Mouse (Mus musculus) brain, embryonic 18.5 days (tissue): ENCODE measurements around the gene Setx.

ENCODE experiments used
- DNase-seq: peaks from one replicate; pipeline ENCODE4 v3.0.0-alpha.2; 2012; ENCODE audit warnings: low read depth, low spot score

Setx gene

DNA sequence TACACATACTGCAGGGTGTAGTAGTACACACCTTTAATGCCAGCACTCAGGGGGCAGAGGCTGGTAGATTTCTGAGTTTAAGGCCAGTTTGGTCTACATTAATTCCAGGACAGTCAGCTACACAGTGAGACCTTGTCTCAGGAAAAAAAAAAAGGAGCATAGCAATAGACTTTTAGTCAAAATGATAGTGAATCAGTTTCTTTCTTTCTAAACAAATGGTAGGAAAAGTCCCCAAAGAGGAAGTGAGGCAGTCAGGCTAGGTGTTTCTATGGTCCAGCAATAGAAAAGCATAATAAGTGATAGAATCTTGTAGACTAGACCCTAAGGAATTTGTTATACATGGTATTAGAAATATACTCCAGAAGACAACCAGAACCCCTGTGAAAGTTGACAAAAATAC, 11.2 kb downstream of the Setx start:
- DNase-seq: no peak

DNA sequence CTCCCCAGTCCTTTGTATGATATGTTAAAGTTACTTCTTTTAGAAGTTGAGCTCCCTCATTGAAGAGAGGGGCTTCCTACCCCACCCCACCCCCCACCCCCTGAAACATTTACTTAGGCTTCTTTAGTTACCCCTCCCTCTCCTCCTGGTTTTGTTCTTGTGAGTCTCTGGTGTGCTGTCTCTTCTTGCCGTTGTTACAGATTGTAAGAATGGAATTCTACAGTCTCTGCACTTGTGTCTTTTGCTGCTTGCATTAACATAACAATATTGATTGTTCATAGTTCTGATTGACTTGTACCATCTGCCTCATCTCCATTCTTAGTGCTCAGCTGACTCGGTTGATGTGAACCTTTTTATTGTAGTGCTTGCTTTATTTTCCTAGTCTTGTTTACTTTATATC, 28.0 kb downstream of the Setx start:
- no peak for DNase-seq

DNA sequence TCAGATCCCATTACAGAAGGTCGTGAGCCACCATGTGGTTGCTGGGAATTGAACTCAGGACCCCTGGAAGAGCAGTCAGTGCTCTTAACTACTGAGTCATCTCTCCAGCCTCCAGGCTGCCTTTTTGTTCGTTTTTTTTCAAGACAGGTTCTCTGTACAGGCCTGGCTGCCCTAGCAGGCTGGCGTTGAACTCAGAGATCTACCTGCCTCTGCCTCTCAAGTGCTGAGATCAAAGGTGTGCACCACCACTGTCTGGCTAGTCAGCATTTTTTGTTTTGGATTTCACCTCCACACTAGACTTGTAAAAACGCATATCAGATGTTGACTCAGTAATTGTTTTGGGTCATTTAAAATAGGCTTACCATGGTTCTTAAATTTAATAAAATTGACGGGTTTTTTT, 44.1 kb downstream of the Setx start:
- no peak for DNase-seq

DNA sequence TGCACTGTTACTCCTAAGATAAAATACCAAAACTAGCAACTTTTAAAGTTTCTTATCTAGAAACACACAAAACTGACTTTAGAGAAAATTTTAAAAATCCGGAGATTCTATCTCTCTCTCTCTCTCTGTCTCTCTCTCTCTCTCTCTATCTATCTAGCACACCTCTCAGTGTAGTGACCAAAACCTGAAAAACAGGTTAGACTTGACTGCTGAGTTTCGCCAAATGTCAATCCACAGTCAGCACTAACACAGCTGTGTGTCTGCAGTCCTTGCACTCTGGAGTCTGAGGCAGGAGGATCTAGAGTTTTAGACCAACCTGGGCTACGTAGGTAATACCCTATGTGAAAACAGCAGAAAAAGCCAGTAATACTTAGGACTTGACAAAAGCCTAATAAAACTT, 50.9 kb downstream of the Setx start:
- no peak for DNase-seq

DNA sequence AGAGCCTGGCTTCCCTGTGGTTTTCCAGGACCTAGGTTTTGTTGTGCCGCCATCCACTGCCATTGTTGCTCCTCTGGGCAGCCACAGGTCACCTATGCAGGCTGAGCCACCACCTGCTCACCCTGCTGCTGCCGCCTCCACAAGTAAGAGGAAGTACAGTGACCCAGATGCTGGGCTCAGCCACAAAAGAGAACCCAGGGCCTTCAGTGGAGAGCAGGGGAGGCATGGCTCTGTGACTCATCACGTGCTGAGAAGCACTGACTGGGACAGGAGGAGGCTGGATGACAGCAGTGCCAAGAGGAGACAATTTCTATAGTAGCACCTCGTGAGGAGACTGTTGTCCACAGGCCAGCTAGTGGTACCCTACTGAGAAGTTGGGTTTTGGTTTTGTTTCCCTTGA, 55.8 kb downstream of the Setx start:
- no peak for DNase-seq

DNA sequence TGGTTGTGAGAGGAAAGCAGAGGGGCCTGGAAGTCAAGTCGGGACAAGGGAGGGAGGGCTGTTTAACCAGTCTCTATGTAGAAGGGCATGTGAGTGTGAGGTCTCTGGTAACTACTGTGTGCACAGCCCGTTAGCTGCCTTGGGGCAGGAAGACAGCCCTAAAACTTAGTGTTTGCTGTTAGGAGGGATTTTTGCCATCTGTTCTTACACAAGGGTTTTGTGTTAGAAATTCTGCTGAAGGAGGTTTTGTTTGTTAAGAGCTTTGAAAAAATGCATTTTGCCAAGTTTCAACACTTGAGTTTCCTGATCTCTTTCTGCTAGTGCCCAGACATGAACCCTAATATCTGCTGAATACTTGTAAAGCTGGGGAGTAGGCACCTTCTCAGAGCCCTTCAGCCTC, 57.1 kb downstream of the Setx start:
- DNase-seq: no peak

DNA sequence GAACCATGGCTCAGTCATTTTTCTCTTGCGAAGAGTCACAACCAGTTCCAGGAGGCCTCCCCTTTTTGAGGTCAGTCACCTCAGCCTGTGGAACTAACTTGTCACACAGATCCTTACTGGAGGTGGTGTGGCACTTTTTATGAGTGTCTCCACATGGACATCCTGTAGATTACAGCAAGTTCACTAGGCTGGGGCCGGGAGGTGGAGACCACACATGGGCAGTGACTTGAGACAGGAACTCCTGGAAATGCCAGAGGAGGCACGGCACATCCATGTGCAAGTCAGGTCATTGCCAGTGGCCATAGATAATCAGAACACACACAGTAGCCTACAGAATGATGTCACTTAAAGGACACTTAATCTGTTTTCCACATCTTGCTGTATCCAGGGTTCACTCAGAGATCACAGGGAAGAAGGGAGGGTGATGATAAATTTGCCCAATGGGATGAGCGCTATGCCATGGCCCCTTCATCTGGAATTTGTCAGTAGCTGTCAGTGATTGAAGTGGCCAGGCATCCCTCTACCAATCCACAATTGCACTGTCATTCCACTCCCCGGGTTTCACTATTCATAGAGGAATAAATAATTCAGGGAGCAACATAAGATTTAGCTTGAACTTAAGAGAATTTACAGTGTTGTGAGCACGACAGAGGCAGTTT, 59.4 kb downstream of the Setx start:
- no peak for DNase-seq

DNA sequence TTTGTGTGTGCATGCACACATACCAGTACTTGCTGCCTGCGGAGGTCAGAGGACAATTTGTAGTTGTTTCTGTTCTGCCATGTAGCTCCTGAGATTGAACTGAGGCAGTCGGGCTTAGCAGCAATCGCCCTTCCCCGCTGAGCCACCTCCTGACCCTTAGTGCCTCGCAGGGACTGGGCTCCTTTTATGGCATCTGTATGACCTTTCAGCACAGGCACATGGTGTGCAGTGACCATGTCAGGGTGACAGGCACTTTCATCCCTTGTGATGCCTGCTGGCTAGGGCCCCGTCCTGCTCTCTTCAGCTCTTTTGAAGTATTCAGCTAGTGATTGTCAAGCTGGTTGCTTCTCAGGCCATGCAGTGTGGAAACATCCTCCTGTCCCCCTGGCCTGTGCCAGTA, 62.2 kb downstream of the Setx start:
- DNase-seq: no peak

DNA sequence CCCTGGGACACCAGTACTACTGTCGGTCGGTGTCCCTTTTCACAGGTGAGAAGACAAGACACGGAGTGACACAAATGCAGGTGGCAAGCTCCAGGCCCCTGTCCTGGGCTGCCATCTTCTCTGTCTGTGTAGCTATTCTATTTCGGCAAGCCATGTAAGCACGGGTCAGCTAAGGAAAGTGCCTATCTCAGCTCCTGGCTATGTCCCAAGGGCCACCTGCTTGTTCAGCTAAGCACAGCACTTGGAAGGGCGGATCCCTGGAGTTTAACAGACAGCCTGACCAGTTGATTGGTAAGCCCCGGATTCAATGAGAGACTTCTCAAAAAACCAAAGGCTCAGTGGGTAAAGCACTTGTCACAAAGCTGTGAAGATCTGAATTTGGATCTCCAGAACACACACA, 66.4 kb downstream of the Setx start:
- no peak for DNase-seq

DNA sequence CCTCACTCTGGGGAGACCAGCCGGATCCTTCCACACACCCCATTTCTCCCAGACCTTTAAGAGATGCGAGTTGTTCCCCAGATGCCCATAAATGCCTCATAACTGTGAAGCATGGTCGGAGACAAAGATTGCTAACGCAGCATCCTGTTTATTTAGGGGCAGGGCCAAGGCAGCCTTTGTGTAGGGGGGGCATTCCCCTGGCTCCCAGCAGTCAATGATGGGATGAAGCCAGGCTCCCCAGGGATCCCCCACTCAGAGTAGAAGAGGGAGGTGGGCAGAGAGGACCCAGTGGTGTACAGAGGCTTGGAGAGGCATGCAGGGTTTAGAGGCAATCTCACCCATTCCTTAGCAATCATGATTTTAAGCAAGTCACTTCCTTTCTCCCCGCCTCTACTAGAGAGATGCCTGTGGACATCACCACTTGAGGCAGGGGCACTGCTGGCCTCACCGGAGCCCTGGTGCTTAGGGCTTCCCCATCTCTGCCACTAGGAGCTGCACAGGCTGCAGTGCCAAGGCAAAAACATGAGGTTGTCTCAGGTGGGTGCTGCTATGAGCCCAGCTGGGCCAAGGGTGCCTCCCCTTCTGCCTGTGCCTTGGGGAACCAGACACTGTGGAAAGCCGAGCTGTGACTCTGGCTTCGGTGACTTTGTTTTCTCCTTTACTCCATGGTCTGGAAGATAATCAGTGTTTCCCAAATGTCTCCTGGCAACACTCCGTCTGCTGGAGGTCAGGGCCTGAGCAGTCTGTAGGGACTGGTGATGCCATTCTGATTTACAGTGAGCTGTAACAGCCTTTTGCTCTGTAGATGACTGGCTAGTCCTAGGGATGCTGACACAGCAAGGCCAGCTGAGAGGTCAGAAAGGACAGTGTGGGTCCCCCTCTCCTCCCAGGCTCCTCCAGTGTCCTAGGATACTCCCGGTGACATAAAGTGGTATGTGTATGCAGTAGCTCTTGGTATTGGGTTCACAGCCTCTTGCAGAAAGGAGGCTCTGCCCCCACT, 67.5 kb downstream of the Setx start:
- no peak for DNase-seq

DNA sequence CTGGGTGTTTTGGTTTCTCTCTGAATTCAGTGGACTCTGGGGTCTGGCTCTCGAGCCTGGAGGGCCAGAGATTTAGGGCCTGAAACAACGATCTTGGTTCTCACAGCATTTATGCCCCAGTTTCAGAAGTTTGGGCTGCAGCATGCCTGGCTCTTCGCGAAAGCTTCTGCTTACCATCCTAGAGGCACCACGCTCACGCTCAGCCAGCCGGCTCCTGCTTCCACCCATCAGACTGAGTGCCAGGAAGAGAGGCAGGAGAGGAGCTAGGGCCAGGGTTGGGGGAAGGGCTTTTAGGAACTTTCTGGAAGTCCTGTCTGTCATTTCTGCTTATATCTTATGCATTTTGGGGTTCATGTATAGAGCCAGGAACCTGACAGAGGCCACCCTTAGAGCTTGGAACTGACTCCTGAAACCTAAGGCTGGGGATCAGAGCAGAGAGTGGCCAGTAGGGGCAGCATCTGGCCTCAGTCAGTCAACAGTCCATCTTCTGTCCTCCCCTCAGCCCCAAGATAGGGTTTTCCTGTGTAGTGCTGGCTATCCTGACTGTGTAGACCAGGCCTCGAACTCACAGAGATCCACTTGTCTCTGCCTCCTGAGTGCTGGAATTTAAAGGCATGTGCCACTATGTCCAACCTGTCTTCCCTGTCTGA, 68.8 kb downstream of the Setx start:
- DNase-seq: no peak

DNA sequence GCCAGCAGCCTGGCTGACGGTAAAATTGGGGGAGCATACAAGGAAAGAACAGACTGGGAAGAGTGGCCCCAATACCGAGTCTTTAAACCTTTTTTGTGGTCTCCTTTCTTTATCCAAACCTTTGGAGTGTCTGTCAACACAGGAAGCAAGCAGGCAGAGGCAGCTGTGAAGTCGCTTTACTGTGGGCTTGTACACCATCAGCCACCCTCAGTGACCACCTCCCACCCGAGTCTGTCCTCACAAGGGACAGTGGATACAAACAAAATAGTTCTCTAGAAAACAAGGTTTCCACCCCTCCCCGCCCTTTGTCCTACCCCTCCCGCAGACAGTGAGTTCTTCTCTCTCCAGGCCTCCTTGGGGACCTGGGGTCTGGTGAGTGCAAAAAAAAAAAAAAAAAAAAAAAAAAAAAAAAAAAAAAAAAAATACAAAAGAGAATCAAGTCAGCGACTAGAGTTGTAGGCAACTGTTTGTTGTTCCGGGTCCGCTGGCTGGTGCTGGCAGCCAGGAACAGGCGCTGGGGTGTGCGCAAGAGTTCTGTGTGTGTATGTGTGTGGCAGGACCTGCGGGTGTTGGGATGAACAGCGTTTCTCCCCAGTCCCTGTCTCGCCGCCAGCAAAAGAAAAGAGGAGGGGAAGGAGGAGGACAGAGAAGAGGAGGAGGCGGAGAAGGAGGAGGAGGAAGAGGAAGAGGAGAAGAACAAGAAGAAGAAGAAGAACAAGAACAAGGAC, 70.0 kb downstream of the Setx start:
- DNase-seq: no peak

DNA sequence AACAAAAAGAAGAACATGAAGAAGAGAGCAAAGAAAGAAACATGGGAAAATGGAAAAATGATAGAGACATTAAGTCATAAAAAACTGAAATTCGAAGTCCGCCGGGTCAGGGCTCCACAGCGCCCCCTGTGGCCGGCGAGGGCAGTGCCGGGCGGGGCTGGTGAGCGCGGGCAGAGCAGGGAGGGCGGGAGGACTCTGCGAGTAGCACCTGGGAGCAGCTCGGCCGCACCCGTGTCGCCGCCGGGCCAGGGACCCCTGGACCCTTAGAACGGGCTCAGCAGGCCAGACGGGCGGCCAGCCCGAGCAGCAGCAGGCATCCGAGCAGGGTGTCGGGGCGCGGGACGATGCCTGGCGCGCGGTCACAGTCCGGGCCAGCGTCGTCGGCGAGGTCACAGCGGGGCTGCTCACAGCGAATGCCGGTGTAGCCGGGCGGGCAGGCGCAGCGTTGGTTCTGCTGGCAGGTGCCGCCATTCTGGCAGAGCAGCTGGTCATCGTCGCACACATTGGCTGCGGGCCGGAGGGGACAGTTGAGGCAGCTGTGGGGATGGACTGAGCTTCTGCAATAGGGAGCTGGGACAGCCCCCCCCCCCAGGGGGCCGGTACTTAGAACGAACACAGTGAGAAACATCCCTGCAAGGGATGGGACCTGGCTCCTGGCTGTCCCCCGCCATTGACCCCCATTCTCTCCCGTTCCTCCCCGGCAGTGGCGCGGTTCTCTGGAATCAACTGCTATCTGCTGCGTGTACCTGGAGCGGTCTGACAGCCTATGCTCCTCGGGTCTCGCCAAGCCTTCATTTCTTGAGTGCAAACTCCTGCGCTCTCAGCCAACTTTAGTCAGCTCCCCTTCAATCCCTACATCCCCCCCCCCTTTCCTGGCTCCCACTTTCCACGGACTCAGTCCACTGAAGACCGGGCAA, 70.8 kb downstream of the Setx start:
- no peak for DNase-seq

DNA sequence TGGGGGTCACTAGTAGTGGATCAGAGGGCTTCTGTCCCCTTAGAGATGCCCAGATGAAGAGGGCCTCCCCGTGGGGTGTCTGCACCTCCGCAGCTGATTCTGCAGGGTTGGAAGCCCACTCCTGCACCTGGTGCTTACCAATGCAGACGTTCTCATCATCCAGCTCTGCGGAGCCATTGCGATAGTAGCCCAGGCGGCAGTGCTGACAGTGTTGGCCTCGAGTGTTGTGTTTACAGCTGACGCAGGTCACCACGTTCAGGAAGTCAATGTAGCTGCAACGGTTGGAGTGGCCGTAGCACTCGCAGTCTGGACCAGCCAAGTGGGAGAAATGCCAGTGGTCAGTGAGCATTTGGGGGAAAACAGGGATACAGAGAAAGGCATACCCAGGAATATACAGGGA, 72.9 kb downstream of the Setx start:
- DNase-seq: no peak

DNA sequence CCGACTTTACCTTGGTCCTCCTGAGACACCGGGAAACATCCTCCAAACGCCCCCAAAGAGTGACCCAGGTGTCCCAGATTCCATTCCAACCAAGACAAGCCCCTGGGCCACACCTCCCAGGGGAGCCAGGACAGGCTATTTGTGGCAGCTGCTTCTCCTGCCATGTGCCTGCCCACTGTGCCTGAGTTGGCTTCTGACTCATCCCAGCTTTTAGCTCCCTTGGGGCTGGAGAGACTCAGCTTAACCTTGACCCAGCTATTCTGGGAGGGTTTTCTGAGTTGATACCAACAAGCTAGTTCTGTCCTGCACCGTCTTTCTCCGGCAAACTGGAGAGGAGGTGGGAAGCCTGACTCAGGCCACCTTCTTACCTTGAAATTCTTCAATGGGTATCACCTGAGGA, 74.5 kb downstream of the Setx start:
- DNase-seq: no peak

DNA sequence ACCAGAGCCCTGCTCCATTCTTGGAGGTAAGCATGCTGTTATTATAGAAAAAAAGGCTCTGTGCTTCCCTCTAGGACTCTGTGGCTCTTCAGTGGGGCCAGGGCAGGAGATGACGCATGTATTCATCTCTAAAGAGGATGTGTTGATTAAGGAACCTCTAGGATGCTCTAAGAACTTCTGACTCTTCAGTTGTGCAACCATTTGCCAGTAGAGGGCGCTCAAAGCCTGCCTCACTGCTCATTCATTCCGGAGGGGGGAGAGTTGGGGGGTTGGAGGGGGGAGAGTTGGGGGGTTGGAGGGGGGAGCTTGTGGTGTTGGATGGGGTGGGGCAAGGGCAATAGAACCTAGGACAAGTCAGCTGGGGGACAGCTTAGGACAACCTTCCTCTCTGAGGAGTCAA, 75.9 kb downstream of the Setx start:
- no peak for DNase-seq

DNA sequence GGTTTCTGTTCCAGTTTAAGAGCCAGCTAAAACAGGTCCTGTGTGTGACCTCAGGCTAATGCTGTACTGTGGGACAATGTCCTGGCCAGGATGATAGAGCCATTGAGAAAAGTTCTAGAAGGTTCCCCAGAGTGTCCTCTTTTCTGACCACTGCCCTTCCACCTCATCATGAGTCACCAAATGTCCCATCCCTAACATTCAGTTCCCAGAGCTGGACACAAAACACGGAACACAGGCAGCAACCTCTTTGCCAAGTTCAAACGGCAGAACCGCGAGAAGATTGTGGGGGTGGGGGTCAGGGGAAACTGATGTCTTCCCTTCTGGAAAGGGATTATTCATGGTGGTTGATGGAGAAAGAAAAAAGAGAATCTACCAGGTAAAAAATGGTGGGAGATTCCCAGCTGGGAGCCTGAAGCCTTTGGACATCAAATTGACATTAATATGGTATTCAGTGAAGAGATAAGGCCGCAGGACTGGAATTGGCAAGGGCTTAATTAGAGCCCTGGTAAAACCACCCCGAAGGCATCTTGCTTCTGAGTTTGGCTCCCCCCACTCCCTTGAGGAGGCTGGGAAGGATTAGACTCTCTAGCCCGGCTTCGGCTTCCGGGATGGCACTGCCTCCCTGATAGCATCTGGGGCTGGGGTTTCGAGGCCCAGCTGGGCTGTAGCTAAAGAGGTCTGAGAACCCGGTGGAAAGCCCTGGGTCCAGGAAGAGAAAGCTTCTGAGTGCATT, 77.4 kb downstream of the Setx start:
- DNase-seq: no peak

DNA sequence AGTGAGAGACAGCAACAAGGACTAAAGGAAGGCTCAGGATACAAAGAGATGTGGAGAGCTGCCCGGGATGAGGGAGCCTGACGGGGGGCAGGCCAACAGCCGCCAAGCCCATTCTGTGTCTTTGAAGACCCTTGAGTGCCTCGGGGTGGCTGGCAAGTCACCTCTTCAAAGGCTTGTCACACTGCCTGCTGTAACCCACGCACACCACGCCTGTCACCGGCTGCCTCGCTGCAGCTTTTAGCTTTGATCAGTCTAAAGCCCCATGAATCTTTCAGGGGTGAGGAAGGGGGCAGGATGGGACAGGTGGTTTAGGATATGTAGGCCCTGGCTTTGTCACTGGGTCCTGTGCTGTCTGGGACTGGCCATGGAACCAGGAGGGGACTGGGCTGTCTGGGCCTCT, 82.2 kb downstream of the Setx start:
- DNase-seq: no peak

DNA sequence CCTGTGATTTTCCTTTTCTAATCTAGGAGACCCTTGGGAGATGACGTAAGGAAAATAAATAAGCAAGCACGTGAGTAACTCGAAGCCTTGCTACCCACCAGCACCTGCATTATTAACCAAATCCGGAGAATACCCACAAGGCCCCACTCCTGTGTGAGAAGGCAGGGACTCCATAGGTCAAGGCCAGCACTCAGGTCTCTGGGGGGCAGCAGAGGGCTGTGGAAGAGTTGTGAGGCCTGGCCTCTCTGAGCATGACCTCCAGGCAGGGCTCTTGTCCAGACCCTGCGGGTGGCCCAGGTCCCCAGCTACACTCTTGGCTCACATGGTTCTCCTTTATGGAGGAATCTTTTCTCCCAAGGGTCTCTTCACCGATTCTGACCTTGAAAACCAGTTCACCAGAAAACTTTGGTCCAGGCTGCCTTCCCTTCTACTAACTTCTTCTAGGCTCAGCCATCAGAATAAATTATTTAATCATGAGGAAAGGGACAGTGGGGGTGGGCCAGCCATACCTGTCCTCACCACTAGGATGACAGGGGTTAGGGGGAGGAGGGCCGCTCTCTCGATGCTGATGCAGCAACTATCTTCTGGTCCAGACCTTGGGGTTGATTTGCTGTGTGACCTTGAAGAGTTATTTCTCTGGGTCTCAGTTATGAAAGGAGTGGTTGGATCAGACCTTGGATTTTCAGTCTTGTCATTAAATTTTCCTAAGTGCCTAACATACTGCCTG, 92.5 kb downstream of the Setx start:
- no peak for DNase-seq

DNA sequence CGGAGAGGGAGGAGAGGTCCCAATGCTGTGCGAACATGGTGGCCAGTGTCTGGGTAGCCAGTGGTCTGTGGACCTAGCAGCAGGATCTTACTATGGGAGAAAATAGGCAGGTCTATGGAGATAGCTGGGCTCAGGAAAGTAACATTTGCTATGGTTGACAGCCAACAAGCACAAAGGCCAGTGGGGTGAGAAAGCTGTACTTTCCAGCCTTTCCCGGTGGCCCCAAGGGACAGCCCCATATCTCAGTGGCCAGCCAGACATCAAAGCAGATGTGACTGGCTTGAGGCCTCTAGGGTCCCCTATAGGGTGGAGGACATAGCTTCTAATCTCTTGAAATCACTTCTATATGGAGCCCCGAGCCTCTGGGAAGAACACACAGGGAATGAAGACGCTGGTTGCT, 93.1 kb downstream of the Setx start:
- no peak for DNase-seq
